Mouse (Mus musculus): Measurements from ENCODE around the gene Cacna2d3. TPM values are rescaled to one million over a fixed set of nuclear protein-coding genes. Genes with fewer than 3 reads are reported as not detected.

The Cacna2d3 gene
- total and polyA plus RNA-seq, 3 experiments = 0.11 TPM; not detected in 2

DNA sequence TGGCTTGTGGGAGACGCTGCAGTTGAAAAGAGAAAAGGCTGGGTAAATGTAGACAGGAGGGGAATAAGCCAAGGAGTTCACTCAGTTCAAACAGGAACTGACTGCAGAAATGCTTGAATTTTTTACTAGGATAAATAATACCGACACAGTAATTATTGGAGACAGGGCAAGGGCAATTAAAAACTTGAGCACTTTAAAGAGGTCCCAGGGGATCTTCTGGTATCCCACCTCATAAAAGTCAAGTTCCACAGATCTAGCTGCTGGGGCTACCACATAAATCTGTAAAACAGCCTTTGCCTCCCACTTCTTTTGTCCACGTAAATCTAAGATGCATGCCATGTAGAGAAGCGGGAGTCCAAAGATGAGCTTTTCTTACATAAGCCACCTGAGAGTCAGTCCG, 109.2 kb downstream of the Cacna2d3 start:
- peaks cover 38% of the 10 kb centered on the region for H3K9me3 ChIP-seq (replicated peaks)
- ATAC-seq (ENCODE audit: extremely low read depth, insufficient number of reproducible peaks, low FRiP score, poor library complexity, severe bottlenecking) = no peak
- H3K4me1 ChIP-seq (ENCODE audit: insufficient read depth, low read depth, low read length) = no peaks in the 10 kb centered on the region
- no peak for DNase-seq (ENCODE audit: low spot score)
- TF ChIP-seq GATA1 (IDR thresholded peaks at IDR 0.05; ENCODE audit: borderline replicate concordance, low read length) (no peak), GATA2 (IDR thresholded peaks at IDR 0.05; ENCODE audit: borderline replicate concordance, low read depth, low read length) (no peak), CTCF (IDR thresholded peaks at IDR 0.05; ENCODE audit: low read depth, low read length) (no peak), TAL1 (conservative IDR thresholded peaks at IDR 0.05; ENCODE audit: low read depth, low read length) (no peak), POLR2AphosphoS5 (IDR thresholded peaks at IDR 0.05; ENCODE audit: insufficient replicate concordance, low read depth, low read length) (no peak)
- no peaks in the 10 kb centered on the region for H3K36me3 ChIP-seq (replicated peaks)
- H3K4me3 ChIP-seq (ENCODE audit: low read depth, low read length) = no peak overlapping the region
- H3K27me3 ChIP-seq (ENCODE audit: insufficient read depth, low read length) = no peaks in the 10 kb centered on the region

- Histone ChIP-seq H3K27me3 (ENCODE audit: insufficient read depth, low read length) (no peaks in the 10 kb centered on the region), H3K4me3 (ENCODE audit: low read depth, low read length) (no peak overlapping the region), H3K4me1 (ENCODE audit: insufficient read depth, low read depth, low read length) (no peaks in the 10 kb centered on the region), H3K9me3 (replicated peaks) (peaks cover 35% of the 10 kb centered on the region), H3K36me3 (replicated peaks) (no peaks in the 10 kb centered on the region)
- ATAC-seq (ENCODE audit: extremely low read depth, insufficient number of reproducible peaks, low FRiP score, poor library complexity, severe bottlenecking) = no peak
- no peak for TF ChIP-seq GATA1 (IDR thresholded peaks at IDR 0.05; ENCODE audit: borderline replicate concordance, low read length)
- no peak for DNase-seq (ENCODE audit: low spot score)
These were observed 112.9 kb downstream of the Cacna2d3 start for GRCm38 (mm10) chr14:29608761-29609160.

DNA sequence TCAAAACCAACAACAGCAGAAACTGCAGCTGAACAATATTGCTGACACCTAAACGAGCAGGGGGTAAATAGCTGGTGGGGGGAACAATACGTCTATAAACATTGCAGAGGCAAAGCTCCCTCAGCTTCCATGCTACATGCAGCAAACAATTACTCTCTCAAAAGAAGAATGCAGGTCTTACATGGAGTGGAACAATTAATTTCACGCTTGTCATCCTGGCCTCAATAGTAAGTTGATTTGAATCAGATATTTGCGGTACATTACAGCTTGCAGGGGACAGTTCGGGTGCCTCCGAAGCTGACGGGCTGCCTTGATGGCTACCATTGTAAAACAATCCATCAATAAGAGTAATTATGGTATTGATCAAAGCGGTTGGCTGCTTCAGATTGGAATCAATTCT, 122.2 kb downstream of the Cacna2d3 start:
- Histone ChIP-seq H3K9me3 (replicated peaks) (peaks cover 8% of the 10 kb centered on the region), H3K4me3 (ENCODE audit: low read depth, low read length) (no peak overlapping the region), H3K4me1 (ENCODE audit: insufficient read depth, low read depth, low read length) (no peaks in the 10 kb centered on the region), H3K27me3 (ENCODE audit: insufficient read depth, low read length) (no peaks in the 10 kb centered on the region), H3K36me3 (replicated peaks) (no peaks in the 10 kb centered on the region)
- TF ChIP-seq POLR2AphosphoS5 (IDR thresholded peaks at IDR 0.05; ENCODE audit: insufficient replicate concordance, low read depth, low read length) = no peak
- no peak for TF ChIP-seq GATA2 (IDR thresholded peaks at IDR 0.05; ENCODE audit: borderline replicate concordance, low read depth, low read length)
- TF ChIP-seq CTCF (IDR thresholded peaks at IDR 0.05; ENCODE audit: low read depth, low read length) = no peak
- TF ChIP-seq GATA1 (IDR thresholded peaks at IDR 0.05; ENCODE audit: borderline replicate concordance, low read length) = no peak
- no peak for TF ChIP-seq TAL1 (conservative IDR thresholded peaks at IDR 0.05; ENCODE audit: low read depth, low read length)
- ATAC-seq (ENCODE audit: extremely low read depth, insufficient number of reproducible peaks, low FRiP score, poor library complexity, severe bottlenecking) (no peak), DNase-seq (ENCODE audit: low spot score) (no peak)

GRCm38 (mm10) chr14:29592896-29593295, 128.8 kb downstream of the Cacna2d3 start:
- DNase-seq (ENCODE audit: low spot score) (no peak), ATAC-seq (ENCODE audit: extremely low read depth, insufficient number of reproducible peaks, low FRiP score, poor library complexity, severe bottlenecking) (no peak)
- Histone ChIP-seq H3K27me3 (ENCODE audit: insufficient read depth, low read length) (no peaks in the 10 kb centered on the region), H3K4me3 (ENCODE audit: low read depth, low read length) (no peak overlapping the region), H3K4me1 (ENCODE audit: insufficient read depth, low read depth, low read length) (no peaks in the 10 kb centered on the region), H3K36me3 (replicated peaks) (no peaks in the 10 kb centered on the region), H3K9me3 (replicated peaks) (peaks cover 20% of the 10 kb centered on the region)
- TF ChIP-seq GATA1 (IDR thresholded peaks at IDR 0.05; ENCODE audit: borderline replicate concordance, low read length) (no peak), CTCF (IDR thresholded peaks at IDR 0.05; ENCODE audit: low read depth, low read length) (no peak), TAL1 (conservative IDR thresholded peaks at IDR 0.05; ENCODE audit: low read depth, low read length) (no peak), GATA2 (IDR thresholded peaks at IDR 0.05; ENCODE audit: borderline replicate concordance, low read depth, low read length) (no peak), POLR2AphosphoS5 (IDR thresholded peaks at IDR 0.05; ENCODE audit: insufficient replicate concordance, low read depth, low read length) (no peak)

GRCm38 (mm10) chr14:29589628-29590027, 132.0 kb downstream of the Cacna2d3 start:
- DNase-seq (ENCODE audit: low spot score) = no peak
- Histone ChIP-seq H3K9me3 (replicated peaks) (peaks cover 28% of the 10 kb centered on the region), H3K36me3 (replicated peaks) (no peaks in the 10 kb centered on the region), H3K4me3 (ENCODE audit: low read depth, low read length) (no peak overlapping the region), H3K27me3 (ENCODE audit: insufficient read depth, low read length) (no peaks in the 10 kb centered on the region), H3K4me1 (ENCODE audit: insufficient read depth, low read depth, low read length) (no peaks in the 10 kb centered on the region)
- ATAC-seq (ENCODE audit: extremely low read depth, insufficient number of reproducible peaks, low FRiP score, poor library complexity, severe bottlenecking) = no peak
- TF ChIP-seq CTCF (IDR thresholded peaks at IDR 0.05; ENCODE audit: low read depth, low read length) (no peak), GATA2 (IDR thresholded peaks at IDR 0.05; ENCODE audit: borderline replicate concordance, low read depth, low read length) (no peak), GATA1 (IDR thresholded peaks at IDR 0.05; ENCODE audit: borderline replicate concordance, low read length) (no peak), POLR2AphosphoS5 (IDR thresholded peaks at IDR 0.05; ENCODE audit: insufficient replicate concordance, low read depth, low read length) (no peak), TAL1 (conservative IDR thresholded peaks at IDR 0.05; ENCODE audit: low read depth, low read length) (no peak)

DNA sequence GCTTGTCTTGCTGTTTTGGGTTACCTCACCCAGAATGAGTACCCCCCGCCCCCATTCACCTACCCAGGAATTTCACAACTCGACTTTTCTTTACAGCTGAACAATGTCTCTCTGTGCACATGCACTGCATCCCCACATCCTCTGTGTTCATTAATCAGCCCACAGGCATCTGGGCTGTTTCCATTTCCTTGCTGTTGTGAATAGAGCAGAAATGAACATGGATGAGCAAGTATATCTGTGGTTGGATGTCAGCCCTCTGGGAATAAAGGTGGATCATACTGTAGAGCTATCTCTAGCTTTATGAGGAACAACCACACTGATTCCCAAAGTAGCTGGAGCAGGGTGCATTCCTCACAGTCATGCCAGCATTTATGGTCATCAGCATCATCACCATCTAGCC, 139.7 kb downstream of the Cacna2d3 start:
- no peaks in the 10 kb centered on the region for H3K27me3 ChIP-seq (ENCODE audit: insufficient read depth, low read length)
- peaks cover 32% of the 10 kb centered on the region for H3K9me3 ChIP-seq (replicated peaks)
- DNase-seq (ENCODE audit: low spot score) = no peak
- TF ChIP-seq GATA1 (IDR thresholded peaks at IDR 0.05; ENCODE audit: borderline replicate concordance, low read length) (no peak), TAL1 (conservative IDR thresholded peaks at IDR 0.05; ENCODE audit: low read depth, low read length) (no peak), POLR2AphosphoS5 (IDR thresholded peaks at IDR 0.05; ENCODE audit: insufficient replicate concordance, low read depth, low read length) (no peak), GATA2 (IDR thresholded peaks at IDR 0.05; ENCODE audit: borderline replicate concordance, low read depth, low read length) (no peak), CTCF (IDR thresholded peaks at IDR 0.05; ENCODE audit: low read depth, low read length) (no peak)
- H3K36me3 ChIP-seq (replicated peaks) = no peaks in the 10 kb centered on the region
- H3K4me1 ChIP-seq (ENCODE audit: insufficient read depth, low read depth, low read length) = no peaks in the 10 kb centered on the region
- no peak for ATAC-seq (ENCODE audit: extremely low read depth, insufficient number of reproducible peaks, low FRiP score, poor library complexity, severe bottlenecking)
- H3K4me3 ChIP-seq (ENCODE audit: low read depth, low read length) = no peak overlapping the region

DNA sequence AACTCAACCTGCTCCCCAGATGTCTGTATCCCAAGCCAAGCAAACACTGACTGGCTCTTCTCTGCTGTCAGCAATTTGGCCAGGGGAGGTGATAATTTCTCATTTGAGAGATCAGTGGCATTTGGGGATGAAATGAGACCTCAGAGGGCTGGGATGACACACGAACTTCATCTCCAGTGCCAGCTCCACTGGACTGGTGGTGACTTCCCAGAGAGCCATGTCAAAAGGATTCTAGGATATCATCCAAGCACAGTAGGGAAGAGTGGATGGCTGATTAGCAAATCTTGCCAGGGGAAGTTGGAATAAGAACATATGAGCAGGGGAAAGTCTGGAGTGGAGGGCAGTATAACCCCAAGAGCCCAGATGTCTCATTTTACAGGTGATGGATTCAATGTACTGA, 143.9 kb downstream of the Cacna2d3 start:
- TF ChIP-seq TAL1 (conservative IDR thresholded peaks at IDR 0.05; ENCODE audit: low read depth, low read length) (no peak), POLR2AphosphoS5 (IDR thresholded peaks at IDR 0.05; ENCODE audit: insufficient replicate concordance, low read depth, low read length) (no peak), CTCF (IDR thresholded peaks at IDR 0.05; ENCODE audit: low read depth, low read length) (no peak)
- peaks cover 29% of the 10 kb centered on the region for H3K9me3 ChIP-seq (replicated peaks)
- no peaks in the 10 kb centered on the region for H3K36me3 ChIP-seq (replicated peaks)
- no peak overlapping the region for H3K4me3 ChIP-seq (ENCODE audit: low read depth, low read length)
- no peaks in the 10 kb centered on the region for H3K27me3 ChIP-seq (ENCODE audit: insufficient read depth, low read length)
- no peaks in the 10 kb centered on the region for H3K4me1 ChIP-seq (ENCODE audit: insufficient read depth, low read depth, low read length)
- DNase-seq (ENCODE audit: low spot score) (no peak), ATAC-seq (ENCODE audit: extremely low read depth, insufficient number of reproducible peaks, low FRiP score, poor library complexity, severe bottlenecking) (no peak)

Measured in G1E (cell line).